Mouse (Mus musculus) erythroblast, embryonic 14.5 days (primary cell): ENCODE results near the gene Kif21a. TPM values are rescaled to one million over a fixed set of nuclear protein-coding genes. Genes with fewer than 3 reads are reported as not detected.

ENCODE experiments used
- H3K27me3 ChIP-seq: 2 replicates; pipeline ENCODE4 v1.6.1; 2012; ENCODE audit warnings: inconsistent platforms; ENCODE audit not compliant: control insufficient read depth
- H3K36me3 ChIP-seq: 2 replicates; pipeline ENCODE4 v1.6.1; 2012; ENCODE audit warnings: mild to moderate bottlenecking, inconsistent platforms; ENCODE audit not compliant: control insufficient read depth
- H3K4me1 ChIP-seq: 2 replicates; pipeline ENCODE4 v1.6.1; 2012; ENCODE audit warnings: inconsistent platforms; ENCODE audit not compliant: control insufficient read depth
- H3K4me3 ChIP-seq: replicated peaks from 2 replicates; pipeline ENCODE3; 2012; ENCODE audit warnings: moderate library complexity, mild to moderate bottlenecking, inconsistent platforms
- H3K9me3 ChIP-seq: 2 replicates; pipeline ENCODE4 v1.6.1; 2012; ENCODE audit warnings: low read length, inconsistent platforms, mixed read lengths; ENCODE audit not compliant: control insufficient read depth
- GATA1 ChIP-seq: IDR thresholded peaks from 2 replicates; pipeline ENCODE4 v1.6.1; 2012; ENCODE audit warnings: low read length, inconsistent platforms, mixed read lengths
- TAL1 ChIP-seq: IDR thresholded peaks from 3 replicates; pipeline ENCODE4 v1.6.1; 2012; ENCODE audit warnings: low read length, inconsistent platforms, mixed read lengths
- polyA plus RNA-seq: library from polyadenylated mRNA; stranded (reverse); fragments of >175 nt; gene quantifications from 2 replicates; pipeline ENCODE4 v1.2.3, GENCODE M21; 2012

The Kif21a gene
- polyA plus RNA-seq, 1 experiment = 0.01 TPM

DNA sequence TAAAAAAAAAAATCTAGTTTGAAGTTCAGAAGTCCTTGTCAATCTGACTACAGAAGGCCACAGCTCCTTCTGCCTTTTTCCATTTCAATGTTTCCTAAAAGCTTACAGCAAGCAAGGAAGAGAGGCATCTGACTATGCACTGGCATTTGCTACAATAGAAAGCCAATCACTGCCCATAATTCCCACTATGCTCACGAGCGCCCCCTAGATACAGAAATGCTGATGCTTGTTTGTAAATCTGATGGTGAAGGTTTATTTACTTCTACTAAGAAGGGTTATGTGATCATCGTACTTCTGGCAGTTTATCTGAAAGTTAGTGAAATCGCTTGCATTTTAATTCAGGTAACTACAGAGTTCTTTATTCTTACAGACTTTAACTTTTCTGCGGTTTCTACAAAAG, 73.8 kb downstream of the Kif21a start:
- H3K27me3 ChIP-seq = no peaks in the 10 kb centered on the region
- peaks cover 11% of the 10 kb centered on the region for H3K9me3 ChIP-seq
- TF ChIP-seq GATA1 = no peak

GRCm38 (mm10) chr15:90971914-90972767, 77.6 kb downstream of the Kif21a start:
- H3K4me1 ChIP-seq = no peaks in the 10 kb centered on the region
- TF ChIP-seq GATA1 (no peak), TAL1 (no peak)
- no peaks in the 10 kb centered on the region for H3K9me3 ChIP-seq
- H3K27me3 ChIP-seq = no peaks in the 10 kb centered on the region
- no peak overlapping the region for H3K4me3 ChIP-seq
- peaks cover 6% of the 10 kb centered on the region; the same call in 1 of the 2 replicates for H3K36me3 ChIP-seq

More for the DNA sequence above, 73.8 kb downstream of the Kif21a start:
- H3K36me3 ChIP-seq = peaks cover 3% of the 10 kb centered on the region; the same call in 1 of the 2 replicates
- H3K4me3 ChIP-seq = no peak overlapping the region
- H3K4me1 ChIP-seq = no peaks in the 10 kb centered on the region

- TF ChIP-seq GATA1 (no peak), TAL1 (no peak)
- H3K4me1 ChIP-seq = no peaks in the 10 kb centered on the region
- H3K27me3 ChIP-seq = no peaks in the 10 kb centered on the region
- H3K36me3 ChIP-seq = peaks cover 2% of the 10 kb centered on the region; the same call in 1 of the 2 replicates
- H3K4me3 ChIP-seq = no peak overlapping the region
- no peaks in the 10 kb centered on the region for H3K9me3 ChIP-seq
Observed at GRCm38 (mm10) chr15:90963320-90963719, 86.4 kb downstream of the Kif21a start.

GRCm38 (mm10) chr15:90962548-90962947, 87.2 kb downstream of the Kif21a start:
- Histone ChIP-seq H3K27me3 (no peaks in the 10 kb centered on the region), H3K9me3 (no peaks in the 10 kb centered on the region), H3K36me3 (no peaks in the 10 kb centered on the region; the same call in 1 of the 2 replicates), H3K4me1 (no peaks in the 10 kb centered on the region), H3K4me3 (no peak overlapping the region)
- TF ChIP-seq GATA1 = no peak
- no peak for TF ChIP-seq TAL1

- TF ChIP-seq GATA1 = no peak
- no peak for TF ChIP-seq TAL1
- Histone ChIP-seq H3K4me3 (no peak overlapping the region), H3K4me1 (no peaks in the 10 kb centered on the region)
Observed at GRCm38 (mm10) chr15:90960831-90961554, 88.8 kb downstream of the Kif21a start.

DNA sequence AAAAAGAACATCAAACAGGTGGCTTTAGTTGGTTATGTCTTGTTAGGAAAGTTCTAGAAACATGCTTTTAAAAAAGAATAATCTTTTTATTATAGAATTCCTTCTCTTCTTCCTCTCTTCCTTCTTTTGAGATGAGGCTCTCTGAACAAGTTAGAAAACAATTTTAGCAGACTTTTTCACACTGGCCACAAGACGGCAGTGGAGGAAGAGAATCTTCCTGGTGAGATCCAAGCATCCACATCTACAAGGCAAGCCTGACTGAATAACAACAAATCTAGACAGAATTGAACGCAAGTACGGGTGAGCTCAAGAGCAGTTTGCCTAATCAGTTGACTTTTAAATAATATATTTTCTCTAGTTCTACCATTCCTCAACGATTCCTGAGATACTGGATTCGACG, 98.4 kb downstream of the Kif21a start:
- Histone ChIP-seq H3K4me3 (no peak overlapping the region), H3K4me1 (no peaks in the 10 kb centered on the region), H3K27me3 (no peaks in the 10 kb centered on the region), H3K36me3 (no peaks in the 10 kb centered on the region; the same call in 1 of the 2 replicates), H3K9me3 (no peaks in the 10 kb centered on the region)
- TF ChIP-seq TAL1 = no peak
- TF ChIP-seq GATA1 = no peak

More at GRCm38 (mm10) chr15:90960831-90961554, 88.8 kb downstream of the Kif21a start:
- Histone ChIP-seq H3K27me3 (no peaks in the 10 kb centered on the region), H3K9me3 (no peaks in the 10 kb centered on the region), H3K36me3 (no peaks in the 10 kb centered on the region; the same call in 1 of the 2 replicates)

GRCm38 (mm10) chr15:90938469-90938868, 111.3 kb downstream of the Kif21a start:
- H3K4me3 ChIP-seq = no peak overlapping the region
- no peaks in the 10 kb centered on the region for H3K4me1 ChIP-seq
- H3K9me3 ChIP-seq = peaks cover 3% of the 10 kb centered on the region
- no peaks in the 10 kb centered on the region for H3K27me3 ChIP-seq
- H3K36me3 ChIP-seq = no peaks in the 10 kb centered on the region
- TF ChIP-seq TAL1 = no peak
- no peak for TF ChIP-seq GATA1

- H3K4me1 ChIP-seq = no peaks in the 10 kb centered on the region
- no peak for TF ChIP-seq TAL1
- TF ChIP-seq GATA1 = no peak
- no peaks in the 10 kb centered on the region for H3K27me3 ChIP-seq
- no peak overlapping the region for H3K4me3 ChIP-seq
- H3K9me3 ChIP-seq = no peaks in the 10 kb centered on the region; the same call in 1 of the 2 replicates
- no peaks in the 10 kb centered on the region for H3K36me3 ChIP-seq
Observed at GRCm38 (mm10) chr15:90935579-90935978, 114.2 kb downstream of the Kif21a start.

- Histone ChIP-seq H3K27me3 (no peaks in the 10 kb centered on the region), H3K4me3 (no peak overlapping the region), H3K4me1 (no peaks in the 10 kb centered on the region), H3K9me3 (no peaks in the 10 kb centered on the region; the same call in 1 of the 2 replicates), H3K36me3 (no peaks in the 10 kb centered on the region)
- TF ChIP-seq TAL1 (no peak), GATA1 (no peak)
Observed at GRCm38 (mm10) chr15:90931451-90931850, 118.3 kb downstream of the Kif21a start.
